Mouse (Mus musculus) liver, embryonic 16.5 days (tissue): ENCODE measurements at regions not wholly inside any gene's neighbourhood (a gene's known extent, or its start where the extent isn't known, plus 50 kb on each side); places are given as distances from the start of the nearest gene placed in this dataset.

Experiments used
- ATAC-seq: fragments of 200-750 bp; cut with Nextera tagmentation; 2 replicates; pipeline ENCODE4 v1.8.0; 2017; ENCODE audit warnings: low read depth, mild to moderate bottlenecking, moderate number of reproducible peaks, moderate library complexity
- H3K27ac ChIP-seq: fragments of 300-500 bp; sonication (generic); 2 replicates; pipeline ENCODE4 v1.5.1; 2014; ENCODE audit warnings: mild to moderate bottlenecking, low read length
- H3K27me3 ChIP-seq: fragments of 300-500 bp; sonication (generic); 2 replicates; pipeline ENCODE4 v1.6.1; 2014; ENCODE audit warnings: low read depth, low read length, mixed read lengths; ENCODE audit not compliant: control insufficient read depth, insufficient read depth
- H3K36me3 ChIP-seq: fragments of 300-500 bp; sonication (generic); 2 replicates; pipeline ENCODE4 v1.6.1; 2014; ENCODE audit warnings: mild to moderate bottlenecking; ENCODE audit not compliant: control insufficient read depth, insufficient read depth
- H3K4me1 ChIP-seq: fragments of 300-500 bp; sonication (generic); 2 replicates; pipeline ENCODE4 v1.6.1; 2014; ENCODE audit warnings: low read depth, low read length, mixed read lengths; ENCODE audit not compliant: control insufficient read depth
- H3K4me2 ChIP-seq: fragments of 300-500 bp; sonication (generic); 2 replicates; pipeline ENCODE4 v1.6.1; 2014; ENCODE audit warnings: low read depth, low read length, mixed read lengths
- H3K4me3 ChIP-seq: fragments of 300-500 bp; sonication (generic); 2 replicates; pipeline ENCODE4 v1.5.1; 2014; ENCODE audit warnings: low read depth, mild to moderate bottlenecking, low read length
- H3K9ac ChIP-seq: fragments of 300-500 bp; sonication (generic); 2 replicates; pipeline ENCODE4 v1.6.1; 2014; ENCODE audit warnings: low read depth, low read length
- H3K9me3 ChIP-seq: fragments of 300-500 bp; sonication (generic); replicated peaks from 2 replicates; pipeline ENCODE4 v1.6.1; 2016; ENCODE audit warnings: low read length; ENCODE audit not compliant: control insufficient read depth
- WGBS: fragments of 180-500 bp; shearing (Covaris S2); extraction: QIAGEN DNeasy Blood & Tissue Kit; methylation state at CpG from one replicate; pipeline ENCODE4 v1.1.7; 2014; ENCODE audit not compliant: insufficient replicate concordance; 5-methylcytosine and 5-hydroxymethylcytosine counted together

- 73% methylated on average over 21 of the region's 21 CpGs for WGBS
- Histone ChIP-seq H3K4me2 (no peak overlapping the region), H3K4me3 (no peak overlapping the region)
These were observed 65.4 kb upstream of the Tes start for GRCm38 (mm10) chr6:16999451-17000139.

GRCm38 (mm10) chr6:16995495-16995936 lies 69.4 kb upstream of the Tes start:
- no peak for ATAC-seq
- no peaks in the 10 kb centered on the region for H3K36me3 ChIP-seq

More at GRCm38 (mm10) chr6:16999451-17000139, 65.4 kb upstream of the Tes start:
- ATAC-seq, result no peak
- Histone ChIP-seq H3K4me1 (no peaks in the 10 kb centered on the region), H3K27me3 (peaks cover 2% of the 10 kb centered on the region; the same call in 1 of the 2 replicates), H3K9ac (no peak overlapping the region), H3K9me3 (no peaks in the 10 kb centered on the region), H3K36me3 (no peaks in the 10 kb centered on the region), H3K27ac (no peak overlapping the region)

GRCm38 (mm10) chr6:16994711-16995110 lies 70.2 kb upstream of the Tes start:
- H3K9me3 ChIP-seq, result no peaks in the 10 kb centered on the region
- no peaks in the 10 kb centered on the region for H3K4me1 ChIP-seq
- no peak overlapping the region for H3K4me2 ChIP-seq
- no peaks in the 10 kb centered on the region for H3K36me3 ChIP-seq
- peaks cover 2% of the 10 kb centered on the region; the same call in 1 of the 2 replicates for H3K27me3 ChIP-seq
- ATAC-seq, result no peak
- H3K4me3 ChIP-seq, result no peak overlapping the region
- H3K9ac ChIP-seq, result no peak overlapping the region
- H3K27ac ChIP-seq, result no peak overlapping the region
- 9% methylated on average over 8 of the region's 8 CpGs for WGBS

More at GRCm38 (mm10) chr6:16995495-16995936, 69.4 kb upstream of the Tes start:
- no peak overlapping the region for H3K27ac ChIP-seq
- peaks cover 2% of the 10 kb centered on the region; the same call in 1 of the 2 replicates for H3K27me3 ChIP-seq
- no peak overlapping the region for H3K4me2 ChIP-seq
- H3K4me1 ChIP-seq, result no peaks in the 10 kb centered on the region
- H3K9me3 ChIP-seq, result no peaks in the 10 kb centered on the region
- H3K4me3 ChIP-seq, result no peak overlapping the region
- WGBS, result 29% methylated on average over 10 of the region's 10 CpGs
- H3K9ac ChIP-seq, result no peak overlapping the region

GRCm38 (mm10) chr6:16991996-16992591 lies 72.9 kb upstream of the Tes start:
- peaks cover 2% of the 10 kb centered on the region; the same call in 1 of the 2 replicates for H3K27me3 ChIP-seq
- no peaks in the 10 kb centered on the region for H3K9me3 ChIP-seq
- H3K4me3 ChIP-seq, result no peak overlapping the region
- no peak overlapping the region for H3K9ac ChIP-seq
- H3K27ac ChIP-seq, result no peak overlapping the region
- no peaks in the 10 kb centered on the region for H3K36me3 ChIP-seq
- 64% methylated on average over 15 of the region's 15 CpGs for WGBS
- no peak for ATAC-seq
- H3K4me2 ChIP-seq, result no peak overlapping the region
- H3K4me1 ChIP-seq, result no peaks in the 10 kb centered on the region

- Histone ChIP-seq H3K27me3 (no peaks in the 10 kb centered on the region), H3K36me3 (no peaks in the 10 kb centered on the region), H3K4me3 (no peak overlapping the region), H3K9ac (no peak overlapping the region), H3K4me2 (no peak overlapping the region), H3K9me3 (no peaks in the 10 kb centered on the region), H3K27ac (no peak overlapping the region), H3K4me1 (no peaks in the 10 kb centered on the region)
- ATAC-seq, result no peak
- WGBS, result 14% methylated on average over 3 of the region's 3 CpGs
These were observed 79.9 kb upstream of the Tfec start for GRCm38 (mm10) chr6:16978206-16978505.

- H3K4me1 ChIP-seq, result no peaks in the 10 kb centered on the region
- no peak overlapping the region for H3K27ac ChIP-seq
- H3K9ac ChIP-seq, result no peak overlapping the region
- H3K4me2 ChIP-seq, result no peak overlapping the region
- no peak for ATAC-seq
- H3K4me3 ChIP-seq, result no peak overlapping the region
- WGBS, result 44% methylated on average over 14 of the region's 14 CpGs
- H3K9me3 ChIP-seq, result no peaks in the 10 kb centered on the region
- H3K27me3 ChIP-seq, result no peaks in the 10 kb centered on the region
- H3K36me3 ChIP-seq, result no peaks in the 10 kb centered on the region
These were observed 79.4 kb upstream of the Tfec start for GRCm38 (mm10) chr6:16977392-16978205.

GRCm38 (mm10) chr6:16965658-16966057 lies 67.4 kb upstream of the Tfec start:
- Histone ChIP-seq H3K36me3 (no peaks in the 10 kb centered on the region), H3K27me3 (no peaks in the 10 kb centered on the region), H3K4me2 (no peak overlapping the region), H3K9me3 (no peaks in the 10 kb centered on the region), H3K4me3 (no peak overlapping the region), H3K27ac (no peak overlapping the region), H3K4me1 (no peaks in the 10 kb centered on the region), H3K9ac (no peak overlapping the region)
- ATAC-seq, result no peak
- WGBS, result 23% methylated on average over 5 of the region's 5 CpGs

GRCm38 (mm10) chr6:16964362-16964761 lies 66.1 kb upstream of the Tfec start:
- no peak for ATAC-seq

GRCm38 (mm10) chr6:16963958-16964357 lies 65.7 kb upstream of the Tfec start:
- Histone ChIP-seq H3K27ac (0 out of 2 replicates have a peak overlapping the region, but pooled peaks have one; percentile 24), H3K4me3 (no peak overlapping the region), H3K27me3 (no peaks in the 10 kb centered on the region), H3K4me2 (no peak overlapping the region), H3K4me1 (no peaks in the 10 kb centered on the region), H3K9ac (no peak overlapping the region), H3K9me3 (no peaks in the 10 kb centered on the region), H3K36me3 (no peaks in the 10 kb centered on the region)
- 18% methylated on average over 3 of the region's 3 CpGs for WGBS
- no peak for ATAC-seq

More at GRCm38 (mm10) chr6:16964362-16964761, 66.1 kb upstream of the Tfec start:
- 36% methylated on average over 2 of the region's 2 CpGs for WGBS
- Histone ChIP-seq H3K27me3 (no peaks in the 10 kb centered on the region), H3K9me3 (no peaks in the 10 kb centered on the region), H3K4me2 (no peak overlapping the region), H3K27ac (0 out of 2 replicates have a peak overlapping the region, but pooled peaks have one; percentile 24), H3K4me1 (no peaks in the 10 kb centered on the region), H3K4me3 (no peak overlapping the region), H3K9ac (no peak overlapping the region), H3K36me3 (no peaks in the 10 kb centered on the region)
